Mouse (Mus musculus): ENCODE data around the gene Nectin2. TPM values are rescaled to one million over a fixed set of nuclear protein-coding genes. Genes with fewer than 3 reads are reported as not detected.

Nectin2 gene
- 51.4 and 81.3 TPM in 2 replicates for polyA plus RNA-seq (2012; rRNA removed; ENCODE audit: low replicate concordance)

DNA sequence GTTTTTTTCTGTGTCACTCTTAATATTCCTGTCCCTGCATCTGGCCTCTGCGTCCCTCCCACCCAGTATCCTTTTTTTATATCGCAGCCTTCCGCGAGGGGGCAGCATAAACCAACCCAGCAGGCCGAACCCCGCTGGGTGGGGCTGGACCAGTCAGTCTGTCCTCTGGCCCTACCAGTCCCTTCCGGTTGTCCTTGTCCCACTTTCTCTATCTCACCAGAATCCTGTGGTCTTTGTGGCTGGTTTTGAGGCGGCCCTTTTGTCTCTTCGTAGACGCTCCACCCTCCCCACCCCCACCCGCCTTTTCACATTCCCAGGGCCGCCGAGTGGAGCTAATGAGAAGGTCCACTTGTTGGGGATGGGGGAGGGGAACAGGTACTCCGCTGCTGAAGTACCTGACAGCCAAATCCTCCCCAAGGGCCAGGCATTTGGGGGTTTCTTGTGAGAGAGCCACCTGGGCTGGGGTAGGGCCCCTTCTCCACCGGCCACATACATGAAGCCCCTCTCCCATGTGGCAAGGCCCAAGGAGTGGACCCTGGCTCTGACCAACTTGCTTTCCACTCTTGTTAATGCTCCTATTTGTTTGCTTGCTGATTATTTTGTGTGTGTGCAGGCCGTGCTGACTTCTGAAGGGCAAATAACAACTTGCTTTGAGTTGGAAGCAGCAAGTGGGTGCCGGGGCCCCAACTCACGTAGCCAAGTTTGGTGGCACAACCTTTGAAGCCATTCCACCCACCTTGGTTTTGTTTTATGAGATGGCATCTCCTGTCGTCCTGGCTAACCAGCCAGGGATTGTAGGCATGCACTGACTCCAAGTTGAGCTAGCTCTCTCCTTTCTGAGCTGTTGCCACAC, at the start of gene Nectin2:
Gene Nectin2, minus strand, starts transcription at position 267 of the 853 bp plus-strand sequence.

DNA sequence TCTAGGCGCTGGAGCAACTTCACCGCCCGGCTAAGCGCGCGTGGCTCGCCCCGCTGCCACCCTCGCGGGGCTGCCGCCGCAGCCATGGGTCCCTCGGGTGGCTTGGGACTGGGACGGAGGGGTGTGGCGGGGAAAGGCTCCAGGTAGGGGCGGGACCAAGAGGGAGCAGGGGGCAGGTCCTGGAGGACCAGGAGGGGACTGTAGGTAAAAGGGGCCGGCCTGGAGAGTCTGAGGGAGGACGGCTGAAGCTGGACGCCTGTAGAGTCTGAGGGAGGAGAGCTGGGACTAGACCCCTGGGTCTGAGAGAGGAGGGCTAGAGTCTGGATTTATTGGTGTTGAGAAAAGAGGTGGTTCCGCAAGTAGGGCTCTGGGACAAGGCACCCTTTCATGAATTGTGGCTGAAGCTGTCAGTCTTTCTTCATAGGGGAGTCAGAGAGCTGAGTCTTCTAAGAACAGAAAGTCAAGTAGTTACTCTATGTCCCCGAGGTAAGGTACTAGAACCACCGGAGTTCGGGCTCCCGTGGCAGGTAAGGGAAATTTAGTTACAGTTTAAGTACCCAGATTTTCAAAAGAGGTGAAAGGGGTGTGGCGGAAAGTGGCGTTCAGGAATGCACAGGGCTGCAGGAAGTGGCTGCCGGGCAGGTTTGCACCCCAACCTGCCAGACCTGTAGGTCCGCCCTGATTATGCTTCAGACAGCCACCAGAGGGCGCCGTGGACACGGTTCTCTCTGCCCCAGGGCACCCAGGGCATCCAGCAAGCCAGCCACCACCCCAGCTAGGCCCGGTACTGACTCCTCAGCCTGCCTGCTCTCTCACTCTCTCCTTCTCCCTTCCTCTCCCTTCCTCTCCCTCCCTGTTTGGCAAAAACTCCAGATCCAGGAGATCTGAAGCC, 46.7 kb upstream of the Nectin2 start, which contains the start of gene Cblc:
Gene Cblc, minus strand, starts transcription at position 113 of the 892 bp plus-strand sequence.

DNA sequence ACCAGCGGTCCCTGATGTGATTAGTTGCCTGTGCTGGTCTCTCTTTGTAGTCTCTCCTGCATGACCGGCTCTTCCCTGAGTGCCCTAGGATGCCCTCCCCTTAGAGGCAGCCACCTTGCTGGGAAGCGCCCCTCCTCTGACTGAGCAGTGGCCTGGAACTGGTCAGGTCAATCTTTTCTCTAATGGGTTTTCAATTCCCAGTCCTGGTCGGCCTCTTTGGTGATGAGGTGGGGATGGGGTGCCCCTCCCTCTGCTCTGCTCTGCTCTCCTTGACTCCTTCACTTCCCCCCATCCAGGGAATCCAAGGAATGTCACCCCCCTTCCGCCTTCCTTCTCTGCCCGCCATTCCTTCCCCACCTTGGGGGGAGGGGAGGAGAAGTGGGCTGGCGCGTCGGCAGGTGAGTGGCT, 20.7 kb upstream of the Nectin2 start, which contains the start of gene Bcam:
Gene Bcam, minus strand, starts transcription at position 33 of the 408 bp plus-strand sequence.

DNA sequence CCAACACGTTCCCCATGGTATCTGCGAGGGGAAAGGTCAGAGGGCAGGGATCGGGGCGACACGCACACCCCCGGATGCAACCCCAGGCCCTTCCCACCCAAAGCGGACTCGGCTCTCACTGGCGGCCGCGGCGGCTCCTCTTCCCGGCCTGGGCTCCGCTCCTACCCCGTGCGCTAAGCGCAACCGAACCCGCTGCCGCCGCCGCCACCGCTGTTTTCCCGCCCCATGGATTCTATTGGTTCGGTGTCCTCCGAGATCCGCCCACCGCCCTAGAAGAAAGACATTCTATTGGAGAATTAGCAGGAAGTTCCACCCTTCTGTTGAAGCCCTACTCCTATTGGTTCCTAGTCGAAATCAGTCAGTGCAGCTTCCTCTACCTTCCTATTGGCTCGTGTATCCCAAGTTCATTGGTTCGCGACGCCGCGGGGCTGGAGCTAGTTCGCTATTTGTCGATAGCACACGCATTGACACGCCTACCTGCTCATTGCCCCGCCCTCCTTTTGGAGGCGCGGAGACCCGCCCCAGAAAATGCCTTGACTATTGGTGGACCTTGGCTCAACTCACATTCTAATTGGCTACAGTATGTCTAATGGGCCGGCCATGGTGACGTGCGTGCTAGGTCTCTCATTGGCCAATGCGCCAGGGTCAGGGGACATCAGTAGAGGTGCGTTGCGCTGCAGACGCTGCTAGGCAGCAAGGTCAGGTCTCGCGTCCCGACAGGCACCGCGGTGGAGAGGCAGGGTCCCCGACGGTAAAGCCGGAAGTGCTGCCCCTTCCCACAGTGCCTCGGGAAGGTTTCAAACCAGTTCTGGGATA, 34.8 kb downstream of the Nectin2 start, which contains the start of gene Tomm40:
Gene Tomm40, minus strand, starts transcription at position 200 of the 816 bp plus-strand sequence.

DNA sequence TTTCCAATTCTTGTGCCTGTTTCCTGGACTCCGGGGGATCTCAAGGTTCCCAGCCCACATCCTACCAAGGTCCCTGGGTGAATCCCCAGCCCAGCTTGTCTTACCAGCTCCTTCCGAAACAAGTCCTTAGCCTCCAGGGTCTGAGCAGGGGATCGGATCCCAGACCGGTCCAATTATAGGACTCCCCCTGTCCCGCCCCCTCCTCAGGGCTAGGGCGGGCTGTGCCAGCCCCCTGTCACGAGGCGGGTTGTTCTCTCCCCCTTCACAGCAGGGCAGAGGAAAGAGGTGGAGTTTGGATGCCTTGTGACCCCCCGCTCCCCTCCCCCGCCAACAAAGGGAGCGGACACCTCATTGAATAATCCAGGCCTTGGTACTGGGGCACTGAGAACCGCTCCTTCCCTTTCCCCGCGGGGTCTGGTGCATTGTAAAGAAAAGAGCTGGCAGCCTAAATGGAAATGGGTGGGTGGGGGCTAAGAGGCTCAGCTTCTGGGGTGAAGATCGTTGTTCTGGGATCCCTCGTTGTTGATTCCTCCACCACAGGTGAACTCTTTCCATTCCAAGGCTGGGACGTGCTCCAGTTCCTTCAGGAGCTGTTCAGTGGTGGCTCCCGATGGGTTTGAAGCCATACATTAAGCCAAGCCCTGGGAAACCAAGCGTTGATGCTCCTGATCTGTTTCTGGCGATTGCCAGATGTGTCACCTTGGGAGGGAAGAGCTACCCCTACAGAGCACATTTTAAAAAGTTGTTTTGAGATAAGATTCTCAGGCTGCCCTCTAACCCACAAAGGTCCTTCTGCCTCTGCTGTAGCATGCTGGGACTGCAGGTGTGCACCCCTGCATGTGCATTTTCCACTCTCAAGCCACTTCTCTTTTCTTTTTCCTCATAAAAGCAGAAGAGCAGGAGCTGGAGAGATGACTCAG, 51.1 kb downstream of the Nectin2 start, which contains the start of gene Apoe:
Gene Apoe, minus strand, starts transcription at position 282 of the 920 bp plus-strand sequence.

DNA sequence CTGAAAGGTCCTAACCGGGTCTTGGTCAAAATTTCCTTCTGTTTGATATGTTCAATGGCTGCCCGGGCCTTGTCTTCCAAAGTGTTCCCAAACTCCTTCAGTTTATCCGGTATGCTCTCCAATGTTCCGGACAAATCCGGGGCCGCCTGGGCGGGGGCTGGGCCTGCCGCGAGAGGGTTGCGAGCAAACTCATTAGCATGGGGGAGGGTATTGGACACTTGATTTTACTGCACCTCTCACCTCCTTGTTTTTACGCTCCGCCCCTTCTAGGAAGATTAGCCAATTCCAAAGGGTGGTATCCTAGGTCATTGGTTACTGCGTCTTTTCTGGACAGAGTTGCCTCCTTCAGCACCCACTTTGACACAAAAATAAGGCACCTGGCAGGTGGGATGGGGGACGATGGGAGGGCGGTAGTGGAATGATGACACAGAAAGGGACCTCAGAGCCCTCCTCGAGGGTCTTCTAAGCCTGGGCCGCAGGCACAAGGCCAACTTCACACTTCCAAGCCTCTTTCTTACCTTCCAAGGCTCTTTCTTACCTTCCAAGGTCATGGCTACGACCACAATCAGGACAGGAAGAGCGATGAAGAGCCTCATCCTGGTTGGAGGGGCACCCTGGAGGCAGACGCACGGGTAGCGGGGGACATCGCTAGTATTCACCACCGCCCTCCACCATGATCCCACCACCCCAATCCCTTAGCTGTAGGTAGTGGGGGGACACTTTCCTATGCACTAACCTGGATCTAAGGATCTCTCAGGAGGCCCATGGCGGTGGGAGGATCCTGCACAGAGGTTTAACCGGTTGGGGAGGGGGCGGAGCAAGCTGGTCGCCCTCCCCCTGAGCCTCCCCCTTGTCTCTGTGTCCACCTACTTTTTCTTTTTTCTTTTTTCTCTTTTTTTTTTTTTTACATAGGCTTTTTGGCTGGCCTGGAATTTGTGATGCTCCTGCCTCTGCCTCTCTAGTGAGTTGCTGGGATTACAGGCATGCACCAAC, 58.1 kb downstream of the Nectin2 start, which contains the start of gene Apoc1:
Gene Apoc1, minus strand, starts transcription at position 788 of the 993 bp plus-strand sequence.

DNA sequence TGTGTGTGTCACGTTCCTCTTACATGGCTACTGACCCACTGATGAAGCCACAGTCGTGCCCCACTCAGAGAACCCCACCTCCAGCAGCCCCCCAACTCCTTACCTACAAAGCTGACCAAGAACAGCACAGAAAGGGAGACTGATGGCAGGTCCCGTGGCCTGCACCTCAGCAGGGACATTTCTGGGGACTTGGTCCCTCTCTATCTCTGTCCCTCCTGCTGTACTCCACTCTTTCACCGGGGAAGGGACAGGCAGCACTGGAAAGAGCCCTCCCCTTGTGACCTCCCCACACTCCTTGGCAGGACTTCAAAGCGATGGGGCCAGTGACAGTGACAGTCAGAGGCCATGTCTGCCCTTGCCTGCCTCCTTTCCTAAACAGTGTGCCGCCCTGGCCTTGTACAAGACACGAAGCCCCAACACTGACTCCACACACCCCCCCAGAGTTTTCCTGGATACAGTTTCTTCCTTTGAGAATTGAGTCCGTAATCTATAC, 69.0 kb downstream of the Nectin2 start, which contains the start of the genes Gm44805 and Apoc4:
Gene Gm44805, minus strand, starts transcription at position 222 of the 493 bp plus-strand sequence.
Gene Apoc4, minus strand, starts transcription at position 278 of the 493 bp plus-strand sequence.

DNA sequence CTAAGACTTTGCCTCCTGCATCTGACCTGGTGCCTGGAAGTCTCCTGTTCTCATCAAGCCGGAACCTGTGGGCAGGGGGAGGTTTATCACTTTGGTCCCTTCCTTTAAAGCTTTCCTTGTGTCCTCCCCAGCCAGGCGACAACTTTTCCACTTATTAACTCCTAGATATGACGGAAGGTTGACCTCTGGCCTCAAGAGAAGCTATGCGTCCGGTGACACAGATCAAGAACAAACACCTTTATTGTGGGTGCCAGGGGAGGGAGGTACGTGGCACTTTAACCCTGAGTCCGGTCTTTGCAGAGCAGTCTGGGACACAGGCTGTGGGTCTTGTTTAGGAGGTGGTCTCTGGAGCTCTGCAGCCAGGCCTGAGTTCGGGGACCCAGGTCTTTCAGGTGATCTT, 72.4 kb downstream of the Nectin2 start, which contains the start of gene Apoc2:
Gene Apoc2, minus strand, starts transcription at position 70 of the 400 bp plus-strand sequence.

Other genes with a start within 250 kb of the Nectin2 start
- 10.2 and 10.3 TPM in 2 replicates for gene Bloc1s3, start 242.1 kb downstream of the Nectin2 start, polyA plus RNA-seq (2012; rRNA removed; ENCODE audit: low replicate concordance)
- gene Trappc6a, start 242.1 kb downstream of the Nectin2 start, polyA plus RNA-seq (2012; rRNA removed; ENCODE audit: low replicate concordance): 57.2 and 69.0 TPM in 2 replicates
- 0.12 and 0.17 TPM in 2 replicates for gene Nkpd1, start 232.6 kb downstream of the Nectin2 start, polyA plus RNA-seq (2012; rRNA removed; ENCODE audit: low replicate concordance)
- gene Ppp1r37, start 187.4 kb downstream of the Nectin2 start, polyA plus RNA-seq (2012; rRNA removed; ENCODE audit: low replicate concordance): 86.6 and 114 TPM in 2 replicates
- 3.0 and 3.7 TPM in 2 replicates for gene Zfp296, start 173.2 kb downstream of the Nectin2 start, polyA plus RNA-seq (2012; rRNA removed; ENCODE audit: low replicate concordance)
- 113 and 137 TPM in 2 replicates for gene Gemin7, start 172.9 kb downstream of the Nectin2 start, polyA plus RNA-seq (2012; rRNA removed; ENCODE audit: low replicate concordance)
- gene Clasrp, start 146.0 kb downstream of the Nectin2 start, polyA plus RNA-seq (2012; rRNA removed; ENCODE audit: low replicate concordance): 61.1 and 124 TPM in 2 replicates
- 28.9 TPM in 2 replicates for gene Relb, start 121.0 kb downstream of the Nectin2 start, polyA plus RNA-seq (2012; rRNA removed; ENCODE audit: low replicate concordance)
- gene Clptm1, start 85.5 kb downstream of the Nectin2 start, polyA plus RNA-seq (2012; rRNA removed; ENCODE audit: low replicate concordance): 164 and 172 TPM in 2 replicates
- 7.1 and 7.5 TPM in 2 replicates for gene Apoc2, start 72.5 kb downstream of the Nectin2 start, polyA plus RNA-seq (2012; rRNA removed; ENCODE audit: low replicate concordance)
- gene Gm44805, start 69.1 kb downstream of the Nectin2 start, polyA plus RNA-seq (2012; rRNA removed; ENCODE audit: low replicate concordance): 0.23 and 0.77 TPM in 2 replicates
- gene Apoc4, start 69.0 kb downstream of the Nectin2 start, polyA plus RNA-seq (2012; rRNA removed; ENCODE audit: low replicate concordance): 1.8 and 3.5 TPM in 2 replicates
- gene Apoc1, start 57.8 kb downstream of the Nectin2 start, polyA plus RNA-seq (2012; rRNA removed; ENCODE audit: low replicate concordance): 41.6 and 87.3 TPM in 2 replicates
- 3,005 and 3,861 TPM in 2 replicates for gene Apoe, start 51.3 kb downstream of the Nectin2 start, polyA plus RNA-seq (2012; rRNA removed; ENCODE audit: low replicate concordance)
- 93.4 and 95.3 TPM in 2 replicates for gene Tomm40, start 35.0 kb downstream of the Nectin2 start, polyA plus RNA-seq (2012; rRNA removed; ENCODE audit: low replicate concordance)
- gene Bcam, start 20.5 kb upstream of the Nectin2 start, polyA plus RNA-seq (2012; rRNA removed; ENCODE audit: low replicate concordance): 158 and 187 TPM in 2 replicates
- gene Cblc, start 46.3 kb upstream of the Nectin2 start, polyA plus RNA-seq (2012; rRNA removed; ENCODE audit: low replicate concordance): 0.19 and 14.1 TPM in 2 replicates
- gene Bcl3, start 72.3 kb upstream of the Nectin2 start, polyA plus RNA-seq (2012; rRNA removed; ENCODE audit: low replicate concordance): 21.1 and 29.7 TPM in 2 replicates
- gene Gm19345, start 101.5 kb upstream of the Nectin2 start, polyA plus RNA-seq (2012; rRNA removed; ENCODE audit: low replicate concordance): 0.13 TPM in 1 of 2 replicates, not detected in the other
- gene Ceacam16, start 110.8 kb upstream of the Nectin2 start, polyA plus RNA-seq (2012; rRNA removed; ENCODE audit: low replicate concordance): 0.32 and 0.42 TPM in 2 replicates
- 0.04 and 0.23 TPM in 2 replicates for gene Ceacam19, start 137.5 kb upstream of the Nectin2 start, polyA plus RNA-seq (2012; rRNA removed; ENCODE audit: low replicate concordance)
- gene Pvr, start 170.7 kb upstream of the Nectin2 start, polyA plus RNA-seq (2012; rRNA removed; ENCODE audit: low replicate concordance): 22.2 and 29.8 TPM in 2 replicates
- gene Igsf23, start 200.3 kb upstream of the Nectin2 start, polyA plus RNA-seq (2012; rRNA removed; ENCODE audit: low replicate concordance): 0.07 and 0.10 TPM in 2 replicates
- not detected in 2 replicates for gene Ceacam20, start 214.9 kb upstream of the Nectin2 start, polyA plus RNA-seq (2012; rRNA removed; ENCODE audit: low replicate concordance)
- gene Nlrp9b, start 241.0 kb upstream of the Nectin2 start, polyA plus RNA-seq (2012; rRNA removed; ENCODE audit: low replicate concordance): not detected in 2 replicates

All from subcutaneous adipose tissue, adult 2 months (tissue).